Mouse (Mus musculus) megakaryocyte, embryonic 14.5 days (primary cell): ENCODE measurements at regions not wholly inside any gene's neighbourhood (a gene's known extent, or its start where the extent isn't known, plus 50 kb on each side); places are given as distances from the start of the nearest gene placed in this dataset.

ENCODE experiments used
- FLI1 ChIP-seq: IDR thresholded peaks from 2 replicates; pipeline ENCODE4 v1.6.1; 2012; ENCODE audit warnings: low read length, inconsistent platforms, mixed read lengths
- GATA1 ChIP-seq: IDR thresholded peaks from 3 replicates; pipeline ENCODE4 v1.6.1; 2012; ENCODE audit warnings: mixed read lengths, low read length, inconsistent platforms, borderline replicate concordance

GRCm38 (mm10) chr7:67892917-67893316 lies 59.7 kb upstream of the Igf1r start:
- TF ChIP-seq GATA1 (no peak), FLI1 (no peak)
